Mouse (Mus musculus) gonadal fat pad, adult 2 months (tissue): ENCODE measurements around the gene Kcnc3. TPM values are rescaled to one million over a fixed set of nuclear protein-coding genes. Genes with fewer than 3 reads are reported as not detected.

Experiments
- DNase-seq: peaks from one replicate; pipeline ENCODE4 v3.0.0-alpha.2; 2012; ENCODE audit warnings: low read depth
- polyA plus RNA-seq: library from polyadenylated mRNA; depleted of rRNA; stranded (reverse); fragments of >200 nt; gene quantifications from 2 replicates; pipeline ENCODE4 v1.2.3, GENCODE M21; 2012; rRNA removed

The Kcnc3 gene
- polyA plus RNA-seq, 1 experiment: 24.5 TPM

- DNase-seq: no peak
These were observed 36.5 kb downstream of the Kcnc3 start for GRCm38 (mm10) chr7:44626966-44627365.

- no peak for DNase-seq
These were observed 38.1 kb downstream of the Kcnc3 start for GRCm38 (mm10) chr7:44628402-44629034.

GRCm38 (mm10) chr7:44630437-44630836 lies 40.0 kb downstream of the Kcnc3 start:
- DNase-seq: no peak

DNA sequence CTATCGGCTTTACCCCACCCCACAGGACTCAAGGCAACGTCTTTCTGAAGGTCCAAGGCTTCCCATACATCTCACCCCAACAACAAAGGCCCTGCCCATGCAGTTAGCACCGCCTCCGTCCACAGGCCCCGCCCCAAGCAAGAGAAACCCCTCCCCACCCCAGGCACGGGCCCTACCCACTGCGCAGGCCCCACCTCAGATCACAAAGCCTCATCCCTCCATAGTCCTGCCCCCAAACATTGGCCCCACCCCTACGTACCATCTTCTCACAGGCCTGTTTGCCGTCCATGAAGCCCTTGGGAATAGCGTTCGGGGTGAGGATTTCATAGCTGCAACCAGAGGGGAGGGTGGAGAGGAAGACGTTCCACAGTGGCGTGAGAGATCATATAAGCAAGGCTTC lies 42.2 kb downstream of the Kcnc3 start:
- DNase-seq: no peak

DNA sequence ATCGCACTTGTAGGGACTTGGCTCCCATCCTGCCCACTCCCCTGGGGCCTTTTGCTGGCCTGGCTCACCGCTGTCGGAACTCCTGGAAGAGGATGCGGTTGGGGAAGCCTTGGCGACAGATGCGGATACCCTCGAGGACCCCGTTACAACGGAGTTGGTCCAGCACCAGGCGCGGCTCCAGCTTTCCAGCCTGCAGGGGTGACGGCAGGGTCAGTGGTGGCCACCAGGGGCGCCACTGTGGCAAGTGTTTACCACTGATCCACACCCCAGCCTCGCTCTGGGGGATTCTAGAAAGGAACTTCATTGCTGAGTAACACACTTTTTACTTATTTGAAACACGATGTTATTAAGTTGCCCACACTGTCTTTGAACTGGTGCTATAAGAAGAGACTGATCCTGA lies 42.9 kb downstream of the Kcnc3 start:
- DNase-seq: no peak

GRCm38 (mm10) chr7:44636684-44637083 lies 46.2 kb downstream of the Kcnc3 start:
- DNase-seq: no peak

DNA sequence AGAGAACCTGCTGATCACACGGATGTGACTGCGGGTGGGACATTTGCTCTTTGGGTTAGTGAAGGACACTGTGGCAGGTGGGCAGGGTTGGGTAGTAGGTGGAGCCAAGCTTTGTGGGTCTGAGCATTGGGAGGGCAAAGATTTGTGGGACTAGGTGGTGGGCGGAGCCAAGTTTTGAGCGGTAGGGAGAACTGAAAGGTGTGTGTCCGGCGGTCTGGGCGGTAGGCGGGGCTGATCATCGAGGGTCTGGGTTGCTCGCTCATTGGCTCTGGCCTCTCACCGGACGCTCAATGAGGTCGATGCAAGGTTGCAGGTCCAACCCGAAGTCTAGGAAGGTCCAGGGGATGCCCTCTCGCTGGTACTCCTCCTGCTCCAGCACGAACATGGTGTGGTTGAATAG lies 48.2 kb downstream of the Kcnc3 start:
- no peak for DNase-seq

DNA sequence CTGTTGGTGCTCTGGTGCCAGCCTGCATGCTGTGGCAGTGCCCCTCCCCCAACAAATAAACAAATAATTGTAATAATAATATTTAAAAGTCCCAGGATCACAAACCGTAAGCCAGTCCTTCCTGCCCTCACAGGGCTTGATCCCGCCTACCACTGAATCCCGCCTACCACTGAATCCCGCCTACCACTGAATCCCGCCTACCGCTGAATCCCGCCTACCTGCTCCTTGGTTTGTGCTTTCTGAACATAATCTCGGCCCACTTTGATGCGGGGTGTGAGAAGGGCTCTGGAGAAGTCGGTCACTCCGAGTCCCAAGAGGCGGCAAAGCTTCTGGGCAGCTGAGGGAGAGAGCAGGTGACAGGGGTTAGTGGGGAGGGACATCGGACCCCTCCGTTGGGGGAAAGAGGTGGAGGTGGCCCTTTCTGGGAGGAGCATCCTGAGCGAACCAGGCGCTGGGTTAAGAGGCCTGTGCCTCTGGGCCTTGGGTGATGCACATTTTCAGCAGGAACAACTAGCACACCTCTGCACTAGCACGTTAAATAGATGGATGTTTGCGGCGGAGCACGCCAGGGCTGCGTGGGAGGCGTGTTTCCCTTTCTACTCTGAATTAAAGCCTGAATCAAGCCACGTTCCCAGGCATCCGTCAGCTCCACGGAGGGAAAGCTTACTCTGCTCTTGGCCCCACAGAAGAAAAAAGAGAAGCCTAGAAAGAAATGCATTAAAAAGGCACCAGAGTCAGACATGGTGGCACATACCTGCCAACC lies 50.6 kb downstream of the Kcnc3 start:
- DNase-seq: no peak

DNA sequence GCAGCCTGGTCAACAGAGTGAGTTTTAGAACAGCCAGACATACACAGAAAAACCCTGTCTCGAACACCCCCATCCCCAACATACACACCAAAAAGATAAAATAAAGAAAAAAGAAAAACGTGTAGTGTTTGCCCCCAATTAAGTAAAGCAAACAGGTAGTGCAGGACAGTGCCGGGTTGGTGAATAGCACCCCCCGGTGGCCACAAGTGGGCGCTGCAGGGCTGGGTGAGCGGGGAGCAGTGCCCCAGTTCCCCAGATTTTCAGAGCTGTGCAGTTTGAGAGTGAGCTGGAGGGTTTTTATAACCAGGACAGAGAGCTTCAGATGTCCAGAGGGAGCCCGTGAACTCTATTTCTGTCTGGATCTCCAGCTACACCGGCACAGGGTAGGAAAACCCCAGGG lies 51.4 kb downstream of the Kcnc3 start:
- DNase-seq: no peak

- no peak for DNase-seq
These were observed 54.8 kb downstream of the Kcnc3 start for GRCm38 (mm10) chr7:44645256-44645655.

DNA sequence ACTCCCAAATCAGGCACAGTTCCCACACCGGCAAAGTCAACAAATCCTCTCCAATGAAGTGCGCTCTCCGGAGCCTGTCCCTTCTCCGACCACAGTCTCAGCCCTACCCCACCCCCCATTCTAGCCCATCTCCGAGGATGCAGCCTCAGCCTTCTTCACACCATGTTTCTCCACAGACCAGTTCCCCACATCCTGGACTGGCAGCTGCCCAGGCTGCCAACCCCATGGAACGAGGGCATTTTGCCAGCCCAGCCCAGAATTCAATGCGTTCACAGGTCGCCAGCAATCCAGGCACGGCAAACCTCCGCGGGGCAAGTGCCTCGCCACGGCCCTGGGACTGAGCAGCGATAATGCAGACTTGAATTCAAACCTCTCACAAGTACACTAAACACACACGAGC lies 55.5 kb downstream of the Kcnc3 start:
- DNase-seq: no peak

DNA sequence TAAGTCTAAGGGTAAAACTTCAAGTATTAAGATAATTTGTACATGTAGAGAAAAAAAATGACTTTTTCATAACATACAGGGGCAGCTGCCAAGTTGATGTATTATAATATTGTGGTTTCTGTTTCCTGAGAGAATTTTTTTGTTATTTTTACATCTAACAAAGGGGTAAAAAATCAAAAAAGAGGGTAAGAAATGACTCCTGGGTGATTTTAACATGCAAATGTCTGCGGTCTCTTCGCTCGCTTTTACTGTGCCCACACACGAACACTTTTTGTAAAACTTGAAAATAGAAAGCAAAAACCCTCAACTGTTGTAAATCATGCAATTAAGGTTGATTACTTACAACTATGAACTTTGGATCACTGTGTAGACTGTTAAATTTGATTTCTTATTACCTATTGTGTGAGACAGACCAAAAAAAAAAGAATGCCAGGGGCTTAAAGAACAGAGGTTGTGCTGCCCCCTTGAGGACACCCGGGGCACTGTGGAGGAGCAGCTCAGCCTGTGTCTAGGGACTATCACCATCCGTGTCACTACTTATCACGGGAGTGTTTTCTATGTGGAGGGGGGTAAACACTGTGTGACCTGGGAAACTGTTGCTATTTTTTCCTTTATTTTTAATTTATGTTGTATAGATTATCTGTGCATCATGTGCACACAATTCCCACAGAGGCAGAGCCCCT lies 56.7 kb downstream of the Kcnc3 start:
- no peak for DNase-seq

DNA sequence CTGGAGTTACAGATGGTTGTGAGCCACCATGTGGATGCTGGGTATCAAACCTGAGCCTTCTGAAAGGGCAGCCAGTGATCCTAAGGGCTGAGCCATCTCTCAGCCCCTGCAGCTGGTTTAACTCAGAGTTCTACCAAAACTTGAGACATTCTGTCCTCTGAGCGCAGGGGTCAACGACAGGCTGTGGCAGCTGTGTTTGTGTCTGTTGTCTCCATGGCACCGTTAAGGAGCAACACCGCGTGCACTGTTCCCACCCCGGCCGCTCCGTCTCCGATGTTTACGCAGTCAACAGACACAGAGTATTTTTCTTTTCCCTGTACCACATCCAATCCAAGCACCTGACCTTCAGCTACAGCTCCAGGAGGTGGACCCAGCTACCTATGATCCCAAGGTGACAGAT lies 57.3 kb downstream of the Kcnc3 start:
- DNase-seq: no peak

- DNase-seq: no peak
These were observed 58.7 kb downstream of the Kcnc3 start for GRCm38 (mm10) chr7:44649094-44649610.

DNA sequence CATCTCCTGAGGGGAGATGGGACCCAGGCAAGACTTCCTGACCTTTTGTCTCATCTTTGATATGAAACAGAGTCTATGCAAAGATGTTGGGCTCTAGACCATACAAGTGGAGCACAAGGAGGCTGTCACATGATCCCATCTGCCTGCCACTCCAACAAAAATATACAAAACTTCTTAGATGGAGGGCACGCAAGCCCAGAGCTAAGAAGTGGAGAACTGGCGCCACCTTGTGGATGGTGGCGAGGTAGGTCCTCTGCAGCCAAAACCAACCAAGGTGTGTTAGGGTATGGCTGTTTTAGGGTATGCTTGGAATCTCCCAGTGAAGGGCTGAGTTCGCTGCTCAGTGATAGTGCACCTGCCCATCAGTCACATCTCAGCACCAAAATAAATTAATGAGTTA lies 59.5 kb downstream of the Kcnc3 start:
- DNase-seq: no peak

- DNase-seq: no peak
These were observed 61.0 kb downstream of the Kcnc3 start for GRCm38 (mm10) chr7:44651416-44651815.

GRCm38 (mm10) chr7:44653773-44654172 lies 63.3 kb downstream of the Kcnc3 start:
- no peak for DNase-seq

Other genes starting within 250 kb of the Kcnc3 start
- 2.8 and 4.7 TPM in 2 replicates for gene Syt3, start 206.6 kb upstream of the Kcnc3 start, polyA plus RNA-seq
- 0.47 and 0.70 TPM in 2 replicates for gene 1700008O03Rik, start 204.8 kb upstream of the Kcnc3 start, polyA plus RNA-seq
- gene Lrrc4b, start 161.6 kb upstream of the Kcnc3 start, polyA plus RNA-seq: 1.1 and 1.3 TPM in 2 replicates
- 0.20 and 0.23 TPM in 2 replicates for gene Aspdh, start 125.3 kb upstream of the Kcnc3 start, polyA plus RNA-seq
- gene Josd2, start 122.7 kb upstream of the Kcnc3 start, polyA plus RNA-seq: 47.1 and 52.2 TPM in 2 replicates
- 224 and 274 TPM in 2 replicates for gene Emc10, start 94.1 kb upstream of the Kcnc3 start, polyA plus RNA-seq
- gene Fam71e1, start 94.1 kb upstream of the Kcnc3 start, polyA plus RNA-seq: 21.1 and 32.6 TPM in 2 replicates
- gene Mybpc2, start 66.0 kb upstream of the Kcnc3 start, polyA plus RNA-seq: 0.27 and 1.4 TPM in 2 replicates
- 0.95 and 0.97 TPM in 2 replicates for gene Spib, start 58.6 kb upstream of the Kcnc3 start, polyA plus RNA-seq
- gene Pold1, start 41.8 kb upstream of the Kcnc3 start, polyA plus RNA-seq: 16.2 and 16.8 TPM in 2 replicates
- 153 and 164 TPM in 2 replicates for gene Nr1h2, start 36.7 kb upstream of the Kcnc3 start, polyA plus RNA-seq
- 11.1 and 30.6 TPM in 2 replicates for gene Napsa, start 18.3 kb upstream of the Kcnc3 start, polyA plus RNA-seq
- gene Myh14, start 80.2 kb downstream of the Kcnc3 start, polyA plus RNA-seq: 5.7 and 6.2 TPM in 2 replicates
- gene Izumo2, start 118.1 kb downstream of the Kcnc3 start, polyA plus RNA-seq: 0.28 and 0.67 TPM in 2 replicates
- gene Vrk3, start 157.7 kb downstream of the Kcnc3 start, polyA plus RNA-seq: 40.0 and 40.6 TPM in 2 replicates
- gene Zfp473, start 160.4 kb downstream of the Kcnc3 start, polyA plus RNA-seq: 0.12 and 0.14 TPM in 2 replicates
- 36.7 and 40.5 TPM in 2 replicates for gene Nup62, start 225.4 kb downstream of the Kcnc3 start, polyA plus RNA-seq
- gene Il4i1, start 225.7 kb downstream of the Kcnc3 start, polyA plus RNA-seq: 2.1 and 2.7 TPM in 2 replicates
- gene Atf5, start 226.0 kb downstream of the Kcnc3 start, polyA plus RNA-seq: 139 and 143 TPM in 2 replicates